Mouse (Mus musculus) stomach, embryonic 14.5 days (tissue): ENCODE measurements around the gene Pea15a. TPM values are rescaled to one million over a fixed set of nuclear protein-coding genes. Genes with fewer than 3 reads are reported as not detected.
A peak's percentile ranks its signal among the peaks of the same experiment; 100 is the strongest.

Source experiments
- ATAC-seq: fragments of 200-750 bp; cut with Nextera tagmentation; 2 replicates; pipeline ENCODE4 v1.8.0; 2017; ENCODE audit warnings: low read depth, moderate TSS enrichment; ENCODE audit not compliant: insufficient number of reproducible peaks, insufficient read depth, low FRiP score
- H3K27ac ChIP-seq: fragments of 300-500 bp; sonication (generic); 2 replicates; pipeline ENCODE4 v1.5.1; 2014; ENCODE audit warnings: mild to moderate bottlenecking, low read length, moderate library complexity, mixed read lengths
- H3K27me3 ChIP-seq: fragments of 300-500 bp; sonication (generic); 2 replicates; pipeline ENCODE4 v1.6.1; 2014; ENCODE audit warnings: low read length, control low read depth, mixed read lengths; ENCODE audit not compliant: control insufficient read depth, insufficient read depth
- H3K36me3 ChIP-seq: fragments of 300-500 bp; sonication (generic); 2 replicates; pipeline ENCODE4 v1.6.1; 2014; ENCODE audit warnings: mild to moderate bottlenecking, control low read depth, low read length, moderate library complexity, mixed read lengths; ENCODE audit not compliant: control insufficient read depth, insufficient read depth
- H3K4me1 ChIP-seq: fragments of 300-500 bp; sonication (generic); 2 replicates; pipeline ENCODE4 v1.6.1; 2014; ENCODE audit warnings: low read length, control low read depth, mixed read lengths; ENCODE audit not compliant: control insufficient read depth, insufficient read depth
- H3K4me2 ChIP-seq: fragments of 300-500 bp; sonication (generic); replicated peaks from 2 replicates; pipeline ENCODE4 v1.6.1; 2014; ENCODE audit warnings: low read depth, low read length, control low read depth
- H3K4me3 ChIP-seq: fragments of 300-500 bp; sonication (generic); 2 replicates; pipeline ENCODE4 v1.5.1; 2014; ENCODE audit warnings: low read depth, low read length, control low read depth
- H3K9ac ChIP-seq: fragments of 300-500 bp; sonication (generic); replicated peaks from 2 replicates; pipeline ENCODE4 v1.6.1; 2014; ENCODE audit warnings: low read depth, mild to moderate bottlenecking, control low read depth, low read length, moderate library complexity, mixed read lengths
- H3K9me3 ChIP-seq: fragments of 300-500 bp; sonication (generic); 2 replicates; pipeline ENCODE4 v1.6.1; 2016; ENCODE audit warnings: low read depth, low read length, control low read depth; ENCODE audit not compliant: control insufficient read depth
- WGBS: fragments of 180-500 bp; shearing (Covaris S2); extraction: QIAGEN DNeasy Blood & Tissue Kit; methylation state at CpG from one replicate; pipeline ENCODE4 v1.1.7; 2014; 5-methylcytosine and 5-hydroxymethylcytosine counted together
- polyA plus RNA-seq: library from polyadenylated mRNA; unstranded; fragments of >200 nt; fragmentation: Nextera tagmentation; extraction: Ambion mirVana; gene quantifications from 2 replicates; pipeline ENCODE4 v1.2.1, GENCODE M21; 2014

Gene Pea15a
- polyA plus RNA-seq, 1 experiment from 2014 or later: 93.6 TPM

DNA sequence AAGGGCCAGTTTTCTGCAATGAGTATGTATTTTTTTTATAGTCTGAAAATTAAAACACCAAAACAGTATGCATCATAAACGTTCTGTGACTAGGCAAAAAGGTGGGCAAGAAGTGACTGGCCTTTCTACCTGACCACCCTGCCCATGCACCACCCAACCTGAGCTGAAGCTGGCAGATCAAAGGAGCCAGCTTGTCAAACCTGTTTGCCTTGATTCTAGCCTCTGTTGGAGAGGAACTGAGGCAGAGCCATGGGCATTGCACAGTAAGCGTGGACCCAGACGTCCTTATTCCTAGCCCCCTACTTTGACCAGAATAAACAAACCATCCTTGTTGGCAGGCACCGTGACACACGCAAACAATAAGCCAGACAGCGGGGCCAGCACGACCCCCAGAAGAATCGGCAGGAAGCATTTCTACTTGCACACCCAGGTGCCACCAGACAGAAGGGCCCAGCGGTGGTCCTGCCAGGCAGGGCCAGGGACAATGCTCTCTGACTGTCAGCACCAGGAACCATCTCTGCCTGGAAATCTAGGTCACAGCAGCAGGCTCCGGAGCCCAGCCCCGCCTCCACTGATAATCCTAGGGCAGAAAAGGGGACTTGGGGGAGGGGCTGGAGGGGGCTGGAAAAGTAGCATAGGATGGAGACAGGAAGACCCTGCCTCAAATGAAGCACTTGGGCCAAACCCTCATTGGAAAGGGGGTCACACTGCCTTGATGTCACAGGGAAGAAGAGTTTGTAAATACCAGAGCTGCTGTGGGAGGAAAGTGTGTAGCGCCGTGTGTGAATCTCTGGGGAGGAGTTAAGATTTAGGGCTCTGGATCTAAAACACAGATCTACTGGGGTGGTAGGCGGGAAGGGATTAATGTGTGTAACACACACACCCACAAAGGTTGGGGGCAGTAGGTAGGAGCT lies 4.4 kb downstream of the Pea15a start:
- peaks cover 27% of the 10 kb centered on the region for H3K36me3 ChIP-seq
- no peak overlapping the region for H3K4me3 ChIP-seq
- H3K9me3 ChIP-seq: no peaks in the 10 kb centered on the region
- no peak overlapping the region for H3K9ac ChIP-seq
- H3K4me1 ChIP-seq: peaks cover 55% of the 10 kb centered on the region
- ATAC-seq: no peak
- WGBS: 17% methylated on average over 14 of the region's 14 CpGs
- H3K27me3 ChIP-seq: no peaks in the 10 kb centered on the region
- 0 out of 2 replicates have a peak overlapping the region, but pooled peaks have one; percentile 17 for H3K4me2 ChIP-seq
- H3K27ac ChIP-seq: peak overlapping the region; percentile 2; the same call in 1 of the 2 replicates

- H3K9me3 ChIP-seq: no peaks in the 10 kb centered on the region
- WGBS: 50% methylated on average over 7 of the region's 7 CpGs
- H3K4me3 ChIP-seq: no peak overlapping the region
- no peaks in the 10 kb centered on the region for H3K27me3 ChIP-seq
- peak overlapping the region; percentile 2; the same call in 1 of the 2 replicates for H3K4me2 ChIP-seq
- peaks cover 50% of the 10 kb centered on the region for H3K4me1 ChIP-seq
- peak; percentile 16; the same call in 1 of the 2 replicates for ATAC-seq
- peaks cover 39% of the 10 kb centered on the region for H3K36me3 ChIP-seq
- peak overlapping the region; percentile 33; the same call in 1 of the 2 replicates for H3K27ac ChIP-seq
- H3K9ac ChIP-seq: no peak overlapping the region
These were observed 5.6 kb downstream of the Pea15a start for GRCm38 (mm10) chr1:172200871-172201447.

DNA sequence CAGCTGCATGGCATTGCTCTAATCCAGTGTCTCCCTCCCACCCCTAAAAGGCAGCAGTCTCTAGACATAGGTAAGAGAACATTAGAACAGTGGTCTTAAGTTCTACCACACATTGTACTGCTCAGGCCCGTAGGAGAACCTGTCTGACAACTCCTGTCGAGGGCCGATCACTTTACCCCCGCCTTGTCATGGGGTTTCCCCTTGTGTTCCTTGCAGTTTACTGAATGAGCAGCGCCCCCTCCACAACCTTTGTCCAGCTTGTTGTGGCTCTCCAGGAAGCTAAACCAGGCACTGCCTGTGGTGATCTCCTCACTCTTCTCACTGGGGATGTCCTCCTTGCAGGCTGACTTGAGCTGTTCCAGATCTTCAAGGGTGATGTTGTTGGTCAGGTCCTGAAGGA lies 6.4 kb downstream of the Pea15a start:
- H3K36me3 ChIP-seq: peaks cover 46% of the 10 kb centered on the region

GRCm38 (mm10) chr1:172198996-172199395 lies 7.6 kb downstream of the Pea15a start:
- Histone ChIP-seq H3K27me3 (no peaks in the 10 kb centered on the region), H3K36me3 (peaks cover 56% of the 10 kb centered on the region), H3K9me3 (no peaks in the 10 kb centered on the region), H3K4me1 (peaks cover 32% of the 10 kb centered on the region), H3K4me2 (no peak overlapping the region), H3K9ac (no peak overlapping the region), H3K4me3 (no peak overlapping the region), H3K27ac (no peak overlapping the region)
- no peak for ATAC-seq
- 94% methylated on average over 4 of the region's 4 CpGs for WGBS

More for the DNA sequence above, 6.4 kb downstream of the Pea15a start:
- Histone ChIP-seq H3K27me3 (no peaks in the 10 kb centered on the region), H3K4me1 (peaks cover 42% of the 10 kb centered on the region), H3K4me2 (no peak overlapping the region), H3K4me3 (no peak overlapping the region), H3K9me3 (no peaks in the 10 kb centered on the region), H3K27ac (no peak overlapping the region; the same call in 1 of the 2 replicates), H3K9ac (no peak overlapping the region)
- ATAC-seq: no peak
- WGBS: 74% methylated on average over 5 of the region's 5 CpGs

GRCm38 (mm10) chr1:172198316-172198715 lies 8.3 kb downstream of the Pea15a start:
- 80% methylated on average over 8 of the region's 8 CpGs for WGBS
- peaks cover 62% of the 10 kb centered on the region for H3K36me3 ChIP-seq

DNA sequence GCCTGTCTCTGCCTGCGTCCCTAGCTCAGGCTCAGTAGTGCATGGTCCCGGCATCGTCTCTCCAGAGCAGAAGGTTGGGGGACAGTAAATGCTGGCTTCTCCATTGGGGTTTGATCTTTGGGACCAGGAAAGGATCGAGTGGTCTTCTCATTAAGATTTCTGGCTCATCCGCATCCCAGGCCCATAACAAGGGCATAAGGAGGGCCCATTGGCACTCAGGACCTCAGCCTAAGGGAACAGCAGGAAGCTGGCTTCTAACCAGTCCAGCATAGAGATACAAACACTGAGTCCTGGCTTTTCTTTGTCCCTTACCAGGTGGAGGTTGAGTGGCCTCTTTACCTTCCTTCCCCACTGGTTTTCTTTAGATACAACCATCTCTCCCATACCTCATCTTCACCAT lies 8.8 kb downstream of the Pea15a start:
- H3K9me3 ChIP-seq: no peaks in the 10 kb centered on the region

More at GRCm38 (mm10) chr1:172198316-172198715, 8.3 kb downstream of the Pea15a start:
- H3K4me3 ChIP-seq: no peak overlapping the region
- no peak overlapping the region for H3K27ac ChIP-seq
- no peak overlapping the region for H3K4me2 ChIP-seq
- peaks cover 25% of the 10 kb centered on the region for H3K4me1 ChIP-seq
- ATAC-seq: no peak
- H3K9ac ChIP-seq: no peak overlapping the region
- no peaks in the 10 kb centered on the region for H3K27me3 ChIP-seq
- no peaks in the 10 kb centered on the region for H3K9me3 ChIP-seq

DNA sequence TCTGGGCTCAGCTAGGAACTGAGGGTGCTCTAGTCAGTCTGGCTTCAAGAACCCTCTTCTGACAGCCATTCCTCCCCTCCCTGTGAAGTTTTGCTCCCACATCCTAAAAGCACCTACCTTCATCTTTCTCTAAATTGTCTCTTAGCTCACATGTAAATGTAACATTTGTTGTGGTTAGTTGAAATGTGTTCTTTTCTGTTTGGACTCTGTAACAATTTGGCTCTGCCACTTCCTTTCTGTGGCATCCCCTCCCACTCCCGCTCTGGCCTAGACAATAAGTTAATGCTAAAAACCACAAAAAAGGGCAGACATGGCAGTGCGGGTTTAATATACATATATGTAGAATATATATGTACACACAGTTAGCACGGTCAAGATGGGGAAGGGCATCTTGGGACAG lies 9.5 kb downstream of the Pea15a start:
- H3K9ac ChIP-seq: no peak overlapping the region
- no peaks in the 10 kb centered on the region for H3K9me3 ChIP-seq
- no peak overlapping the region for H3K27ac ChIP-seq
- WGBS: 87% methylated on average over 3 of the region's 3 CpGs
- no peak overlapping the region for H3K4me3 ChIP-seq
- H3K4me1 ChIP-seq: peaks cover 13% of the 10 kb centered on the region
- no peak for ATAC-seq
- H3K4me2 ChIP-seq: no peak overlapping the region
- H3K27me3 ChIP-seq: no peaks in the 10 kb centered on the region
- peaks cover 69% of the 10 kb centered on the region for H3K36me3 ChIP-seq

More for the DNA sequence above, 8.8 kb downstream of the Pea15a start:
- Histone ChIP-seq H3K4me1 (peaks cover 20% of the 10 kb centered on the region), H3K27ac (no peak overlapping the region), H3K4me2 (no peak overlapping the region), H3K27me3 (no peaks in the 10 kb centered on the region), H3K36me3 (peaks cover 63% of the 10 kb centered on the region), H3K4me3 (no peak overlapping the region), H3K9ac (no peak overlapping the region)
- ATAC-seq: no peak
- 76% methylated on average over 5 of the region's 5 CpGs for WGBS

DNA sequence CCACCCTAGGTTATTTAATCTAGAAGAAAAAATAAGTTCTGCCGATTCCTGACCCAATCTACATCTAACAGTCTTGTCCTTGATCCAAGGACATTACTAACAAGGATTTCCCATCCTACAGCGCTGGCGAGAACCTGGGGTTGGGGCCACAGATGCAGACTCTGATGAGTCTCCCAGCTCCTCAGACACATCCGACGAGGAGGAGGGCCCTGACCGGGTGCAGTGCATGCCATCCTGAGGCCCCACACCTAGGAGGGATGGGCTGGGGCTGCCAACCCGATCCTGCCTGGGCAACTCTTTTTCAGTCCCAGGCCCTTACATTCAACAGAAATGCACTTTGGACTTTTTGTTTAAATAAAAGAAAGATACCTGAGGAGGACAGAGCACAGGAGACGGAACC lies 12.2 kb downstream of the Pea15a start:
- Histone ChIP-seq H3K36me3 (peaks cover 77% of the 10 kb centered on the region), H3K27ac (no peak overlapping the region), H3K9me3 (no peaks in the 10 kb centered on the region), H3K9ac (no peak overlapping the region), H3K4me1 (no peaks in the 10 kb centered on the region), H3K4me3 (no peak overlapping the region), H3K4me2 (no peak overlapping the region), H3K27me3 (no peaks in the 10 kb centered on the region)
- 74% methylated on average over 8 of the region's 8 CpGs for WGBS
- ATAC-seq: no peak
